Mouse (Mus musculus) limb, embryonic 13.5 days (tissue): ENCODE results near the gene Tmem270. TPM values are rescaled to one million over a fixed set of nuclear protein-coding genes. Genes with fewer than 3 reads are reported as not detected.
A peak's percentile ranks its signal among the peaks of the same experiment; 100 is the strongest.

Source experiments
- ATAC-seq: fragments of 200-750 bp; cut with Nextera tagmentation; 2 replicates; pipeline ENCODE4 v1.8.0; 2017; ENCODE audit warnings: low read depth, moderate number of reproducible peaks, moderate TSS enrichment; ENCODE audit not compliant: low FRiP score
- H3K27ac ChIP-seq: fragments of 300-500 bp; sonication (generic); 2 replicates; pipeline ENCODE4 v1.5.1; 2015; ENCODE audit warnings: inconsistent platforms, mild to moderate bottlenecking, moderate library complexity
- H3K27me3 ChIP-seq: fragments of 300-500 bp; sonication (generic); 2 replicates; pipeline ENCODE4 v1.6.1; 2015; ENCODE audit warnings: mild to moderate bottlenecking, inconsistent platforms
- H3K36me3 ChIP-seq: fragments of 300-500 bp; sonication (generic); 2 replicates; pipeline ENCODE4 v1.6.1; 2015; ENCODE audit warnings: inconsistent platforms, mild to moderate bottlenecking, moderate library complexity
- H3K4me1 ChIP-seq: fragments of 300-500 bp; sonication (generic); 2 replicates; pipeline ENCODE4 v1.6.1; 2015; ENCODE audit warnings: inconsistent platforms
- H3K4me2 ChIP-seq: fragments of 300-500 bp; sonication (generic); replicated peaks from 2 replicates; pipeline ENCODE4 v1.6.1; 2015; ENCODE audit warnings: inconsistent platforms, mild to moderate bottlenecking, moderate library complexity
- H3K4me3 ChIP-seq: fragments of 300-500 bp; sonication (generic); 2 replicates; pipeline ENCODE4 v1.5.1; 2015; ENCODE audit warnings: moderate library complexity, mild to moderate bottlenecking, inconsistent platforms
- H3K9ac ChIP-seq: fragments of 300-500 bp; sonication (generic); 2 replicates; pipeline ENCODE4 v1.6.1; 2015; ENCODE audit warnings: mild to moderate bottlenecking, inconsistent platforms
- H3K9me3 ChIP-seq: fragments of 300-500 bp; sonication (generic); 2 replicates; pipeline ENCODE4 v1.6.1; 2016; ENCODE audit warnings: inconsistent platforms
- WGBS: fragments of 180-500 bp; shearing (Covaris S2); methylation state at CpG from one replicate; pipeline ENCODE4 v1.1.7; 2015; 5-methylcytosine and 5-hydroxymethylcytosine counted together
- polyA plus RNA-seq: library from polyadenylated mRNA; unstranded; fragments of >200 nt; fragmentation: Nextera tagmentation; extraction: Ambion mirVana; gene quantifications from 2 replicates; pipeline ENCODE4 v1.2.1, GENCODE M21; 2015

Gene Tmem270
- polyA plus RNA-seq = not detected in 2 replicates

- no peaks in the 10 kb centered on the region for H3K27me3 ChIP-seq
- WGBS = 82% methylated on average over 6 of the region's 6 CpGs
- H3K27ac ChIP-seq = no peak within 1 kb of the TSS
- H3K9me3 ChIP-seq = no peaks in the 10 kb centered on the region
- H3K4me1 ChIP-seq = peaks cover under 1% of the 10 kb centered on the region
- 0 out of 2 replicates have a peak within 1 kb of the TSS, but pooled peaks have one; percentile 2 for H3K4me2 ChIP-seq
- no peaks in the 10 kb centered on the region for H3K36me3 ChIP-seq
- H3K9ac ChIP-seq = no peak within 1 kb of the TSS
- H3K4me3 ChIP-seq = no peak within 1 kb of the TSS
- ATAC-seq = no peak
Observed at GRCm38 (mm10) chr5:134906633-134907032, at the start of gene Tmem270. Gene Tmem270, minus strand, starts transcription at chr5:134906733.

GRCm38 (mm10) chr5:134955491-134955890 lies 49.0 kb upstream of the Tmem270 start:
- Histone ChIP-seq H3K4me2 (no peak overlapping the region), H3K27me3 (peaks cover 5% of the 10 kb centered on the region), H3K36me3 (no peaks in the 10 kb centered on the region), H3K4me3 (no peak overlapping the region), H3K27ac (no peak overlapping the region), H3K9ac (no peak overlapping the region), H3K9me3 (no peaks in the 10 kb centered on the region), H3K4me1 (peaks cover 14% of the 10 kb centered on the region)
- ATAC-seq = no peak
- WGBS = 78% methylated on average over 5 of the region's 5 CpGs

GRCm38 (mm10) chr5:134951053-134951884 lies 44.7 kb upstream of the Tmem270 start:
- ATAC-seq = peak; percentile 15; the same call in 1 of the 2 replicates

GRCm38 (mm10) chr5:134948085-134948439 lies 41.5 kb upstream of the Tmem270 start:
- peaks cover 54% of the 10 kb centered on the region for H3K27me3 ChIP-seq
- H3K4me2 ChIP-seq = no peak overlapping the region
- no peak overlapping the region for H3K9ac ChIP-seq
- no peaks in the 10 kb centered on the region for H3K9me3 ChIP-seq
- H3K4me1 ChIP-seq = peaks cover 32% of the 10 kb centered on the region
- H3K4me3 ChIP-seq = no peak overlapping the region
- 58% methylated on average over 4 of the region's 4 CpGs for WGBS
- no peaks in the 10 kb centered on the region for H3K36me3 ChIP-seq
- no peak for ATAC-seq
- no peak overlapping the region for H3K27ac ChIP-seq

More at GRCm38 (mm10) chr5:134951053-134951884, 44.7 kb upstream of the Tmem270 start:
- Histone ChIP-seq H3K4me2 (peak overlapping the region; percentile 42), H3K4me3 (no peak overlapping the region), H3K9me3 (no peaks in the 10 kb centered on the region), H3K36me3 (no peaks in the 10 kb centered on the region), H3K9ac (peak overlapping the region; percentile 35; the same call in 1 of the 2 replicates), H3K27ac (no peak overlapping the region), H3K27me3 (peaks cover 26% of the 10 kb centered on the region), H3K4me1 (peaks cover 27% of the 10 kb centered on the region)
- WGBS = 18% methylated on average over 19 of the region's 19 CpGs

GRCm38 (mm10) chr5:134947420-134948084 lies 41.0 kb upstream of the Tmem270 start:
- Histone ChIP-seq H3K4me1 (peaks cover 32% of the 10 kb centered on the region), H3K27me3 (peaks cover 52% of the 10 kb centered on the region), H3K27ac (no peak overlapping the region), H3K36me3 (no peaks in the 10 kb centered on the region), H3K4me2 (no peak overlapping the region), H3K9ac (no peak overlapping the region), H3K9me3 (no peaks in the 10 kb centered on the region), H3K4me3 (no peak overlapping the region)
- ATAC-seq = no peak
- 45% methylated on average over 5 of the region's 5 CpGs for WGBS

- 8% methylated on average over 11 of the region's 11 CpGs for WGBS
- Histone ChIP-seq H3K36me3 (no peaks in the 10 kb centered on the region), H3K4me1 (peaks cover 31% of the 10 kb centered on the region), H3K9me3 (no peaks in the 10 kb centered on the region), H3K27ac (peak within 1 kb of the TSS; percentile 22; the same call in 1 of the 2 replicates), H3K9ac (peak within 1 kb of the TSS; percentile 54), H3K4me3 (peak within 1 kb of the TSS; percentile 34), H3K27me3 (peaks cover 48% of the 10 kb centered on the region), H3K4me2 (peak within 1 kb of the TSS; percentile 52)
- ATAC-seq = no peak
Observed at GRCm38 (mm10) chr5:134946857-134947255, 40.3 kb upstream of the Tmem270 start, which contains the start of gene Cldn4. Gene Cldn4, minus strand, starts transcription at chr5:134946934.

- peak overlapping the region; percentile 34 for H3K4me3 ChIP-seq
- peaks cover 48% of the 10 kb centered on the region for H3K27me3 ChIP-seq
- peak overlapping the region; percentile 22; the same call in 1 of the 2 replicates for H3K27ac ChIP-seq
- WGBS = 15% methylated on average over 43 of the region's 43 CpGs
- peaks cover 25% of the 10 kb centered on the region for H3K4me1 ChIP-seq
- H3K9ac ChIP-seq = peak overlapping the region; percentile 54
- H3K4me2 ChIP-seq = peak overlapping the region; percentile 52
- no peak for ATAC-seq
- H3K36me3 ChIP-seq = no peaks in the 10 kb centered on the region
- H3K9me3 ChIP-seq = no peaks in the 10 kb centered on the region
Observed at GRCm38 (mm10) chr5:134946063-134946856, 39.7 kb upstream of the Tmem270 start.

GRCm38 (mm10) chr5:134945266-134945959 lies 38.9 kb upstream of the Tmem270 start:
- H3K27me3 ChIP-seq = peaks cover 48% of the 10 kb centered on the region
- peaks cover 18% of the 10 kb centered on the region for H3K4me1 ChIP-seq
- H3K4me2 ChIP-seq = peak overlapping the region; percentile 52
- no peaks in the 10 kb centered on the region for H3K36me3 ChIP-seq
- no peak overlapping the region for H3K27ac ChIP-seq
- H3K4me3 ChIP-seq = peak overlapping the region; percentile 34
- H3K9ac ChIP-seq = peak overlapping the region; percentile 54
- 42% methylated on average over 17 of the region's 19 CpGs for WGBS
- no peak for ATAC-seq
- no peaks in the 10 kb centered on the region for H3K9me3 ChIP-seq

GRCm38 (mm10) chr5:134944179-134944578 lies 37.6 kb upstream of the Tmem270 start:
- WGBS = 72% methylated on average over 5 of the region's 5 CpGs
- ATAC-seq = no peak
- Histone ChIP-seq H3K9ac (no peak overlapping the region), H3K4me1 (peaks cover 18% of the 10 kb centered on the region), H3K36me3 (no peaks in the 10 kb centered on the region), H3K4me2 (no peak overlapping the region), H3K27ac (no peak overlapping the region), H3K4me3 (no peak overlapping the region), H3K9me3 (no peaks in the 10 kb centered on the region), H3K27me3 (peaks cover 48% of the 10 kb centered on the region)

- H3K27me3 ChIP-seq = peaks cover 43% of the 10 kb centered on the region
- H3K4me3 ChIP-seq = no peak overlapping the region
- no peaks in the 10 kb centered on the region for H3K9me3 ChIP-seq
- H3K9ac ChIP-seq = no peak overlapping the region
- H3K27ac ChIP-seq = no peak overlapping the region
- WGBS = 77% methylated on average over 2 of the region's 2 CpGs
- H3K4me1 ChIP-seq = peaks cover 18% of the 10 kb centered on the region
- H3K36me3 ChIP-seq = no peaks in the 10 kb centered on the region
- no peak for ATAC-seq
- no peak overlapping the region for H3K4me2 ChIP-seq
Observed at GRCm38 (mm10) chr5:134942740-134943139, 36.2 kb upstream of the Tmem270 start.

- Histone ChIP-seq H3K36me3 (no peaks in the 10 kb centered on the region), H3K9ac (no peak overlapping the region), H3K4me2 (no peak overlapping the region), H3K4me1 (peaks cover 8% of the 10 kb centered on the region), H3K9me3 (no peaks in the 10 kb centered on the region), H3K27ac (no peak overlapping the region; the same call in 1 of the 2 replicates), H3K4me3 (no peak overlapping the region), H3K27me3 (peaks cover 32% of the 10 kb centered on the region)
- WGBS = 75% methylated on average over 14 of the region's 14 CpGs
- no peak for ATAC-seq
Observed at GRCm38 (mm10) chr5:134941472-134942209, 35.1 kb upstream of the Tmem270 start.
